Mouse (Mus musculus): ENCODE measurements around the gene Adssl1.

GRCm38 (mm10) chr12:112588426-112589256 lies 31.2 kb upstream of the Adssl1 start, which contains the start of gene Inf2:
- TF ChIP-seq CTCF (IDR thresholded peaks at IDR 0.05; ENCODE audit: low read depth) (no peak), EP300 (optimal IDR thresholded peaks at IDR 0.05) (no peak)
